Mouse (Mus musculus): ENCODE data around the gene Dapk1. TPM values are rescaled to one million over a fixed set of nuclear protein-coding genes. Genes with fewer than 3 reads are reported as not detected.

The Dapk1 gene
- total RNA-seq, 2 experiments from 2014 or later: 27.7 to 30.2 TPM

DNA sequence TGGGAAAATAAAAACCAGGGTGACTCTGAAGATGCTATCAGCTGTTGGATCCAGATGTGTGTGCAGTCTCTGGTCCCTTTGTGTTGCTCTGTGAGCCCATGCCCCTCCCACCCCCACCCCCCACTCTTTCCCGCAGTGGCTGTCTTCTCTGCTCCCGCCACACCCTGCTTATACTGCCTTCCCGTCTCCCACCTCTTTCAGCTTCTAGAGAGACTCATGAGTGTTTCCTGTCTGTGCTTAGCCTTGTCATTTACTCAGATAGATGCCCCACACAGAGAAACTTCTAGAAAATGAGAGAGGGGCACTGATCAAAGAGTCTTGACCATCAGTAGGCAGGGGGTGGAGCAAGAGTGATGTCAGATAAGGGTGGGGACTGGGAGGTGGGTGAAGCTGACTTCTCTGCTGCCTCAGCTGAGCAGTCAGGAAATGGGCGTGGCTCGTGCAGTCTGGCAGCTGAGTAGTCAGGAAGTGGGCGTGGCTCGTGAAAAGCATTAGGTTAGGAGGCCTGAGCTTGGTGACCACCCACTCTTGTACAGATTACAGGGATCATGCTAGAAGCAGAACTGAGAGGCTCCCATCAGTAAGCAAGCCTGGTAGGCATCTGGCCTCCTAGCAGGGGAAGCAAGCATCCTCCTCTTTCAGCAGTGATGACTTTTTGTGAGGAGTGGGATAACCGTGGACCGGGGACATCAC, 136.0 kb downstream of the Dapk1 start:
- peak; percentile 91 to 96 for DNase-seq

DNA sequence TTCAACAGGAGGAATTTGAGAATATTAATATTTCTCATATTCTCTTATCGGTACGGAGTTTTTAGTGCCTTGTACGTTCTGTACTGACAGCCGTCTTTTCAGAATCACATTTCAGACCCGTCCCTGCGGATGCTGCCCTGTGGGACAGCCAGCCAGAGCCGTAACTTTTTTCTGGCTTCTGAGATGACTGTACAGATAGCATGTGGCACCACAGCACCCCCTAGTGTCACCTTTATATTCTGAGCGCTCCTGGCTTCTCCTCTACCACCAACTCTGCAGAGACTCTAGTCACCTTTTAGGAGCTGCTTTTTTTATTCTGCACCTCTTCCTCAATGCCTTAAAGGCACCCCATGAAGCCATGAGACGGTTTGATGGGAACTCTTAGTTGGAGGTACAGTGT, 136.7 kb downstream of the Dapk1 start:
- DNase-seq: peak; percentile 85 to 87

- no peak for DNase-seq
Observed at GRCm38 (mm10) chr13:60740248-60740647, 138.5 kb downstream of the Dapk1 start.

- no peak for DNase-seq
Observed at GRCm38 (mm10) chr13:60742611-60743010, 140.9 kb downstream of the Dapk1 start.

- DNase-seq: peak; percentile 48 to 72
Observed at GRCm38 (mm10) chr13:60743381-60744077, 141.8 kb downstream of the Dapk1 start.

GRCm38 (mm10) chr13:60744078-60744460, 142.3 kb downstream of the Dapk1 start:
- DNase-seq: peak; percentile 77 to 96

- no peak for DNase-seq
Observed at GRCm38 (mm10) chr13:60744736-60745135, 143.0 kb downstream of the Dapk1 start.

GRCm38 (mm10) chr13:60745358-60745757, 143.6 kb downstream of the Dapk1 start:
- DNase-seq: no peak

- peak in 1 of 2 experiments; percentile 33 for DNase-seq
Observed at GRCm38 (mm10) chr13:60746271-60746670, 144.5 kb downstream of the Dapk1 start.

DNA sequence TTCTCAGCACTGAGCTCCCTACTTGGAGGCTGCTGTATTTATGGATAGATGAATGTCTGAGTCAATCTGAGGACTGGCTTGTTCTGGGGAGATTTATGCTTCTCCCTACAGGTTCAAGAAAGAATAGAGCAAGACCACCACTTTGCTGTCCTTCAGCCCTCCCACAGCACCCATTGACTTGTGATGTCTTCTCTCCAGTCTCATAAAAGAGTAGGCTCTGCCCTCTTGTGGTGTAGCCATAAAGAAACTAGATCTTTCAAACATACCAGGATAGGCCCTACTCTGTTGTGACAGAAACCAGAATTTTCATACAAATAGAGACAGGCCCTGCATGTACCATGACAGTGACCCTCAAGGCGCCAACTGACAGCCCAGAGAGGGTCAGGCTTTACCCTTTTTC, 145.5 kb downstream of the Dapk1 start:
- no peak for DNase-seq

GRCm38 (mm10) chr13:60748556-60748955, 146.8 kb downstream of the Dapk1 start:
- no peak for DNase-seq

GRCm38 (mm10) chr13:60750930-60751329, 149.2 kb downstream of the Dapk1 start:
- no peak for DNase-seq

DNA sequence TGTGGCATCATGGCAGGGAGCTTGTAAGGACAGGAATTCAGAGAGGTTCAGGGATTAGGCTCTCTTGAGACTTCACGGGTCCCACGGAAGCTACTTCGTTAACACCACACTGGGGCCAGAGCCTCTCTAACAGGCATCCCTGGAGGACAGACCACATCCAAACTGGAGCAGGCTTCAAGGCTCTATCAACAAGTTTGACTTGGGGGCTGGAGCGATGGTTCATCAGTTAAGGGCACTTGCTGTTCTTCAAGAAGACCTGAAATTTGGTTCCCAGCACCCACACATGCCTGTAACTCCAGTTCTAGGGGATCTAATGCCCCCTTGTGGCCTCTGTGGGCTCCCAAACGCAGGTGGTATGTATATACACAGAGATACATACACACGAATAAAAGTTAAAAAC, 151.5 kb downstream of the Dapk1 start:
- DNase-seq: no peak

DNA sequence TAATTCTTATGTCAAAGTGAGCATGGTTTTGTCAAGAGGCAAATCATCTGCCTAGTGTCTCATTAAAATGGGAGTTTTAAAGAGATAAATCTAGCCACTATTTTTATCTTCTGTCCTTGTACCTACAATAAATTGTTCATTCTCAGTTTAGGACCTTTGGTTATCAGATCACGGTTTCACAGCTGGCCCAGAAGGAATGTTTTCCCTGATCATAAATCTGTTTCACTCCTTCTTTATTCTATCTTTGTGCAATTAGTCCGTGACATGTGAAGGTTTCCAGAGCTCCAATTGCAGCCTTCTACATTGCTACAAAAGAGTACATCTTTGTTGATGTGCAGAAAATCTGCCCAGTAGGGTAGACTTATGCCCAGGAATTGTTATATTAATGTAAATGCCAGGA, 153.5 kb downstream of the Dapk1 start:
- DNase-seq: no peak

GRCm38 (mm10) chr13:60757292-60757691, 155.5 kb downstream of the Dapk1 start:
- no peak for DNase-seq

GRCm38 (mm10) chr13:60759136-60759535, 157.4 kb downstream of the Dapk1 start:
- peak; percentile 36 to 63 for DNase-seq

GRCm38 (mm10) chr13:60760392-60760791, 158.6 kb downstream of the Dapk1 start:
- no peak for DNase-seq

DNA sequence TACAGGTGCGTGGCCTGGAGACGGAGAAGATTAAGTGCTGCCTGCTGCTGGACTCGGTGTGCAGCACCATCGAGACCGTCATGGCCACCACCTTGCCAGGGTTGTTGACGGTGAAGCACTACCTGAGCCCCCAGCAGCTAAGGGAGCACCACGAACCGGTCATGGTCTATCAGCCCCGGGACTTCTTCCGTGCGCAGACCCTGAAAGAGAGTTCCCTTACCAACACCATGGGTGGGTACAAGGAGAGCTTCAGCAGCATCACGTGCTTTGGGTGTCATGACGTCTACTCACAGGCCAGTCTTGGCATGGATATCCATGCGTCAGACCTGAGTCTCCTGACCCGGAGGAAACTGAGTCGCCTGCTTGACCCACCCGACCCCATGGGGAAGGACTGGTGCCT, 159.4 kb downstream of the Dapk1 start:
- DNase-seq: no peak

DNA sequence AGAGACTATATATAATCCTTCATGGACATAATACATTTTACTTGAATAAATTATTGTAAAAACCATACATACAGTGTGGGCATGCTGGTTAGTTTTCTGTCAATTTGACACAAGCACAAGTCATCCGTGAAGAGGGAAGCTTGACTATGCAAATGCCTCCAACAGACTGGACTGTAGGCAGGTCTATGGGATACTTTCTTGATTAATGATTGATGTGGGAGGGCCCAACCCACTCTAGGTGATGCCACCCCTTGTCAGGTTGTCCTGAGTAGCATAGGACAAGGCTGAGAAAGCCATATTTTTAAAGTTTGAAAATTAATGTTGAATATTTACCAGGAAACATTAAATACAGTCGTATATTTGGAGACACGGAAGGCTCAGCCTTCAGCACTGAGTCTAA, 178.8 kb downstream of the Dapk1 start:
- no peak for DNase-seq

DNA sequence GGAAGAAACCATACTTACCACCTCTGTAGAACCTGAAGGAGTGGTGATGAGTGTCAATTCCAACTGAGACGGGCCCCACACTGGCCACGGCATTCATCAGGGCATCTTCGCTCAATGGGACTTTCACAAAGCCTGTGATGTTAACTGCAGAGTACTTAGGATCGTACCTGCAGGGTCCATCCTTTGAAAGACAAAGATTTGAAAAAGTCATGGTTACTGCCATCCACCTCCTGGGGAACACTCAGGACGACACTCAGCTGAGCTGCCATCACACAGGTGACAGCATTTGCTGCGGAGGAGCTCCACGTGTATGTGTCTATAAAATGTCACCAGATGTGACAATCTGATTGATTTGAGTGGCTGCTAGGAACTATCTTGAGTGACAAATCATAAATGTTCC, 181.6 kb downstream of the Dapk1 start:
- no peak for DNase-seq

DNA sequence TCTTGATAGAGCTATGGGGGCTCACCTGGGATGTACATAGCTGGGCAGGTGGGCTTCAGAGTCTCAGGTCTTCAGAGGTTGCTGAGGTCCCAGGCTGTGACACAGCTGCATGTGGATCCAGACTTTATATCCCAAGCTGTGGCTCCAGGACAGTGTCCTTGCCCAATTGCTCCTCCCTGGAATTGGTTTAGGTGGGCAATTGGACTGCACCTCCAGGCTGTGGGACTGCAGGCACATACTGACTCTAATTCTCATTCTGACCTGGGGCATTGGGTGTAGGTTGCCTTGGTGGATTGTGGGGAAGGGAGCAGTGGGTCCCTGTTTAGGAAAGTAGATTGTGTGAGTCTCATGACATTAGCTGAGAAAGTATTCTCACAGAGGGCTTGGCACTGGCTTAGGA, 184.5 kb downstream of the Dapk1 start, which contains the start of gene BC051665:
Gene BC051665, minus strand, starts transcription at position 101 of the 400 bp plus-strand sequence.
- no peak for DNase-seq

- DNase-seq: no peak
Observed at GRCm38 (mm10) chr13:60789466-60789865, 187.7 kb downstream of the Dapk1 start.

- DNase-seq: no peak
Observed at GRCm38 (mm10) chr13:60802749-60803148, 201.0 kb downstream of the Dapk1 start, which contains the start of gene Ctsll3. Gene Ctsll3 (minus strand): TSS chr13:60802849.

DNA sequence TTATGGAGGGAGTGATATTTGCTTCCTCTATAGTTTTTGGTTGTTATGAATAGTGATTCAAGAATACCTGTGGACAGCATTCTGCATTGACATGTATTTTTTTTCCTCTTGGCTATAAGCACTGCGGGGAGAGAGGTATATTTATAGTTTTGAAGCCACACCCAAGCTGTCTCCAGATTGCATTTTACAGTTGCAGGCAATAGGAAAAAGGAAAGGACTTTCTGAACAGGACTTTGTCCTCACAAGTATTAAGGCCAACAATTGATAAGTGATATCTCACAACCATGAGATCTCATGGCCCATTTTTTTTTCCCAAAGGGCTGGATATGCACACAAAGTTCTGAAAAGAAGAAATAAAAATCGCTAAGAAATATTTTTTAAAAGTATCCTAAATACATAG, 207.9 kb downstream of the Dapk1 start:
- no peak for DNase-seq
